Mouse (Mus musculus): ENCODE measurements at regions not wholly inside any gene's neighbourhood (a gene's known extent, or its start where the extent isn't known, plus 50 kb on each side); places are given as distances from the start of the nearest gene placed in this dataset.

- peak in 1 of 2 experiments; percentile 17 for DNase-seq
- WGBS: 8% methylated on average over 3 of the region's 3 CpGs
- Histone ChIP-seq H3K27ac (ENCODE audit: insufficient read depth, low read length) (no peak overlapping the region), H3K4me1 (ENCODE audit: control insufficient read depth, insufficient read depth, low read length) (0 out of 2 replicates have a peak, but pooled peaks cover 4% of the 10 kb centered on the region), H3K27me3 (ENCODE audit: control insufficient read depth, insufficient read depth, low read length) (no peaks in the 10 kb centered on the region), H3K4me3 (replicated peaks; ENCODE audit: insufficient read depth, low read depth, low read length) (no peak overlapping the region)
- no peak for TF ChIP-seq POLR2A (IDR thresholded peaks at IDR 0.05; ENCODE audit: borderline replicate concordance, insufficient read depth, low read length)
- no peak for TF ChIP-seq CTCF (IDR thresholded peaks at IDR 0.05; ENCODE audit: borderline replicate concordance, insufficient read depth, low read depth, low read length)
Observed at GRCm38 (mm10) chr12:13766486-13766885, 385.4 kb downstream of the Fam84a start.

- H3K4me3 ChIP-seq (replicated peaks; ENCODE audit: insufficient read depth, low read depth, low read length): no peak overlapping the region
- no peaks in the 10 kb centered on the region for H3K27me3 ChIP-seq (ENCODE audit: control insufficient read depth, insufficient read depth, low read length)
- TF ChIP-seq CTCF (IDR thresholded peaks at IDR 0.05; ENCODE audit: borderline replicate concordance, insufficient read depth, low read depth, low read length): no peak
- no peak for TF ChIP-seq POLR2A (IDR thresholded peaks at IDR 0.05; ENCODE audit: borderline replicate concordance, insufficient read depth, low read length)
- no peak for DNase-seq
- H3K27ac ChIP-seq (ENCODE audit: insufficient read depth, low read length): no peak overlapping the region
- H3K4me1 ChIP-seq (ENCODE audit: control insufficient read depth, insufficient read depth, low read length): no peaks in the 10 kb centered on the region
- WGBS: 78% methylated on average over 2 of the region's 2 CpGs
Observed at GRCm38 (mm10) chr12:13753878-13754277, 398.0 kb downstream of the Fam84a start.

- 65% methylated on average over 2 of the region's 2 CpGs for WGBS
- Histone ChIP-seq H3K4me3 (replicated peaks; ENCODE audit: insufficient read depth, low read depth, low read length) (no peak overlapping the region), H3K4me1 (ENCODE audit: control insufficient read depth, insufficient read depth, low read length) (no peaks in the 10 kb centered on the region), H3K27me3 (ENCODE audit: control insufficient read depth, insufficient read depth, low read length) (no peaks in the 10 kb centered on the region), H3K27ac (ENCODE audit: insufficient read depth, low read length) (no peak overlapping the region)
- DNase-seq: no peak
- TF ChIP-seq POLR2A (IDR thresholded peaks at IDR 0.05; ENCODE audit: borderline replicate concordance, insufficient read depth, low read length) (no peak), CTCF (IDR thresholded peaks at IDR 0.05; ENCODE audit: borderline replicate concordance, insufficient read depth, low read depth, low read length) (no peak)
Observed at GRCm38 (mm10) chr12:13744323-13744931, 407.4 kb downstream of the Fam84a start.

GRCm38 (mm10) chr12:13729901-13730637, 421.8 kb downstream of the Fam84a start:
- no peaks in the 10 kb centered on the region for H3K27me3 ChIP-seq (ENCODE audit: control insufficient read depth, insufficient read depth, low read length)
- no peaks in the 10 kb centered on the region for H3K4me1 ChIP-seq (ENCODE audit: control insufficient read depth, insufficient read depth, low read length)
- no peak overlapping the region for H3K4me3 ChIP-seq (replicated peaks; ENCODE audit: insufficient read depth, low read depth, low read length)
- no peak for TF ChIP-seq CTCF (IDR thresholded peaks at IDR 0.05; ENCODE audit: borderline replicate concordance, insufficient read depth, low read depth, low read length)
- no peak for TF ChIP-seq POLR2A (IDR thresholded peaks at IDR 0.05; ENCODE audit: borderline replicate concordance, insufficient read depth, low read length)
- no peak for DNase-seq
- H3K27ac ChIP-seq (ENCODE audit: insufficient read depth, low read length): no peak overlapping the region
- 50% methylated on average over 2 of the region's 2 CpGs for WGBS

- 69% methylated on average over 4 of the region's 4 CpGs for WGBS
- no peak overlapping the region for H3K4me3 ChIP-seq (replicated peaks; ENCODE audit: insufficient read depth, low read depth, low read length)
- no peaks in the 10 kb centered on the region for H3K4me1 ChIP-seq (ENCODE audit: control insufficient read depth, insufficient read depth, low read length)
- no peak overlapping the region for H3K27ac ChIP-seq (ENCODE audit: insufficient read depth, low read length)
- no peak for DNase-seq
- TF ChIP-seq POLR2A (IDR thresholded peaks at IDR 0.05; ENCODE audit: borderline replicate concordance, insufficient read depth, low read length) (no peak), CTCF (IDR thresholded peaks at IDR 0.05; ENCODE audit: borderline replicate concordance, insufficient read depth, low read depth, low read length) (no peak)
- H3K27me3 ChIP-seq (ENCODE audit: control insufficient read depth, insufficient read depth, low read length): no peaks in the 10 kb centered on the region
Observed at GRCm38 (mm10) chr12:13728986-13729385, 422.9 kb downstream of the Fam84a start.

- WGBS: 96% methylated on average over 2 of the region's 2 CpGs
- DNase-seq: no peak
- Histone ChIP-seq H3K27ac (ENCODE audit: insufficient read depth, low read length) (no peak overlapping the region), H3K4me3 (replicated peaks; ENCODE audit: insufficient read depth, low read depth, low read length) (no peak overlapping the region), H3K4me1 (ENCODE audit: control insufficient read depth, insufficient read depth, low read length) (no peaks in the 10 kb centered on the region), H3K27me3 (ENCODE audit: control insufficient read depth, insufficient read depth, low read length) (no peaks in the 10 kb centered on the region)
- TF ChIP-seq CTCF (IDR thresholded peaks at IDR 0.05; ENCODE audit: borderline replicate concordance, insufficient read depth, low read depth, low read length): no peak
- no peak for TF ChIP-seq POLR2A (IDR thresholded peaks at IDR 0.05; ENCODE audit: borderline replicate concordance, insufficient read depth, low read length)
Observed at GRCm38 (mm10) chr12:13724511-13724910, 427.3 kb downstream of the Fam84a start.

DNA sequence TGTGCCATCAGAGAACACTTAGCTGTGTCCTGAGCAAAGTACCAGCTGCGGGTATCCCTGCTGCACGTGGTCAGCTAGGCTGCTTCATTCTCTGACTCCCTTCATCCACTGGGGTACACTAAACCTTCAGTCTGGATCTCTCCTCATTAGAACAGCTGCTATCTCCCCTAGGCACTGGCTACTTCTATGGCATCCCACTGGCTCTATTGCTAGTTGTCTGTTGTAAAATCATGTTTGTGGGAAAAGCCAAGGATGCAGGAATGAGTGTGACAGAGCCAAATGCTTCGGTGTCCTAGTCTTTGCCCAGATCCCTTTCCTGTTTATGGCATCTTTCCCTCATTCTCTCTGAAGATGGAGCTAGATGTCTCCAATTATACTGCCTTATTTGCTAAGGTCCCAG, 440.9 kb downstream of the Nbas start:
- DNase-seq: peak in 1 of 2 experiments; percentile 23
- peaks cover 2% of the 10 kb centered on the region; the same call in 1 of the 2 replicates for H3K27me3 ChIP-seq (ENCODE audit: control insufficient read depth, insufficient read depth, low read length)
- H3K4me1 ChIP-seq (ENCODE audit: control insufficient read depth, insufficient read depth, low read length): peaks cover 7% of the 10 kb centered on the region
- no peak overlapping the region for H3K27ac ChIP-seq (ENCODE audit: insufficient read depth, low read length)
- H3K4me3 ChIP-seq (replicated peaks; ENCODE audit: insufficient read depth, low read depth, low read length): no peak overlapping the region
- no peak for TF ChIP-seq CTCF (IDR thresholded peaks at IDR 0.05; ENCODE audit: borderline replicate concordance, insufficient read depth, low read depth, low read length)
- no peak for TF ChIP-seq POLR2A (IDR thresholded peaks at IDR 0.05; ENCODE audit: borderline replicate concordance, insufficient read depth, low read length)
- WGBS: 17% methylated on average over 3 of the region's 3 CpGs

DNA sequence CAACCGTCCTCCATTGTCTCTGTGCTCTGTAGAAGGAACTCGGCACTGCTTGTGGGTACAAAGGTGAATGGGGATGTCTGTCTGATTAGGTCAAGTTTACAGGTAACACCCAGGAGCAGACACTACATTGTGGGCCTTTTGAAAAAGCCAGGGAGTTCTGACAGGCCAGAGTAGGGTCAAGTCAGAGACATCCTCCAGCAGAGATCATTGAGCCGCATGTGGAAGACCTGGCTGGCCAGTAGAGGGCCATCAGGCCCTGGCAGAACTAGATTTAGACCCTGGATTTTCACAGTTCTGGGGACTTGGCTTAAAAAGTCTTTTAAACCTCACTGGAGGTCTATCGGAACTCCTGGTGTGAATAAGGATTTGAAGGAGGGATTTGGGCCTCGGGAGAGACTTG, 438.8 kb downstream of the Nbas start:
- H3K4me3 ChIP-seq (replicated peaks; ENCODE audit: insufficient read depth, low read depth, low read length): no peak overlapping the region
- no peak overlapping the region for H3K27ac ChIP-seq (ENCODE audit: insufficient read depth, low read length)
- peaks cover 15% of the 10 kb centered on the region for H3K4me1 ChIP-seq (ENCODE audit: control insufficient read depth, insufficient read depth, low read length)
- no peak for DNase-seq
- WGBS: 93% methylated on average over 5 of the region's 5 CpGs
- H3K27me3 ChIP-seq (ENCODE audit: control insufficient read depth, insufficient read depth, low read length): peaks cover 2% of the 10 kb centered on the region; the same call in 1 of the 2 replicates
- TF ChIP-seq CTCF (IDR thresholded peaks at IDR 0.05; ENCODE audit: borderline replicate concordance, insufficient read depth, low read depth, low read length) (no peak), POLR2A (IDR thresholded peaks at IDR 0.05; ENCODE audit: borderline replicate concordance, insufficient read depth, low read length) (no peak)

Data from cerebellum, adult 2 months (tissue).